Mouse (Mus musculus) cortical plate, adult 2 months (tissue): ENCODE measurements around the gene Cdh15.

Experiments used
- CTCF ChIP-seq: fragments of 200-500 bp; IDR thresholded peaks from 2 replicates; pipeline ENCODE4 v1.5.1; 2011; ENCODE audit warnings: mild to moderate bottlenecking, control low read depth, low read length; ENCODE audit not compliant: insufficient read depth; ENCODE audit errors: extremely low read depth
- POLR2A ChIP-seq: fragments of 200-500 bp; IDR thresholded peaks from 2 replicates; pipeline ENCODE4 v1.6.1; 2011; ENCODE audit warnings: mild to moderate bottlenecking, low read length, control low read depth; ENCODE audit not compliant: insufficient read depth; ENCODE audit errors: extremely low read depth

DNA sequence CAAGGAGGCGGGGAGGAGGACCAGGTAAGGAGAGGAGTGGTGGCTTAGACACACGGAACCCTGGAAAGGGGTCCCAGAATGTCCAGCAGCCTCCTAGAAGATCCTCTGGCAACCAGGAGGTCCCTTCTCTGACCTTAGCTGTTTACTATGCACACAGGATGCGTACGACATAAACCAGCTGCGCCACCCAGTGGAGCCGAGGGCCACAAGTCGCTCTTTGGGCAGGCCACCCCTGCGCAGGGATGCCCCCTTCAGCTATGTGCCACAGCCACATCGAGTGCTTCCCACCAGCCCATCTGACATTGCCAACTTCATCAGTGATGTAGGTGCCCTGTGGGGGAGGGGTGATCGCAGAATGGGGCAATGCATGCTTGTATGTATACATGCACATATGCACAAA lies 17.7 kb downstream of the Cdh15 start:
- TF ChIP-seq CTCF, result 0 out of 2 replicates have a peak, but pooled peaks have one; percentile 15
- no peak for TF ChIP-seq POLR2A
